Mouse (Mus musculus) brain, adult 2 months (tissue): ENCODE measurements around the gene Gm3278.
"Not testable (repeated sequence)": the region's sequence is repeated elsewhere in the genome, so short reads cannot be mapped to it uniquely, and the experiment has no call there.

Source experiments
- DNase-seq: peaks from one replicate; pipeline ENCODE4 v3.0.0; 2011; ENCODE audit warnings: low read depth, low spot score

The Gm3278 gene

DNA sequence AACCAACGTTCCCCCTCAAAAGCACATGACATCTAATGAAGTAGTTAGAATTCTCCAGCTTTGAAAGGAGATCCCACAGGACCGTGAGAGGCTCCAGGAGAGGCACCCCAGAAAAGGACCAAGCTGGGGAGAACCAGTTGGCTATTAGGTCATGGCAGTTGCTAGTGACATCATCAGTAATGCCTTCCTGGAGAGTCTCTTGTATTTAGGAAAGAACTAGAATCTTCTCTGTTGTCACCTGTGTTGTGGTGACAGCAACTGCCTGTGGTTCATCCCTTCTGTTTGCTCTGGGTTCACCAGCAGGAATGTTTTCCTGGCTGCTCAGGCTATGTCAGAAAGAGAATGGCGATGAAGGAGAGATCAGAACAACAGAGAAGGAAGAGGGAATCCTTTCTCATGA is at the start of gene Gm3278:
Gene Gm3278, plus strand, starts transcription at position 301 of the 400 bp plus-strand sequence.
- DNase-seq: not testable (repeated sequence)

DNA sequence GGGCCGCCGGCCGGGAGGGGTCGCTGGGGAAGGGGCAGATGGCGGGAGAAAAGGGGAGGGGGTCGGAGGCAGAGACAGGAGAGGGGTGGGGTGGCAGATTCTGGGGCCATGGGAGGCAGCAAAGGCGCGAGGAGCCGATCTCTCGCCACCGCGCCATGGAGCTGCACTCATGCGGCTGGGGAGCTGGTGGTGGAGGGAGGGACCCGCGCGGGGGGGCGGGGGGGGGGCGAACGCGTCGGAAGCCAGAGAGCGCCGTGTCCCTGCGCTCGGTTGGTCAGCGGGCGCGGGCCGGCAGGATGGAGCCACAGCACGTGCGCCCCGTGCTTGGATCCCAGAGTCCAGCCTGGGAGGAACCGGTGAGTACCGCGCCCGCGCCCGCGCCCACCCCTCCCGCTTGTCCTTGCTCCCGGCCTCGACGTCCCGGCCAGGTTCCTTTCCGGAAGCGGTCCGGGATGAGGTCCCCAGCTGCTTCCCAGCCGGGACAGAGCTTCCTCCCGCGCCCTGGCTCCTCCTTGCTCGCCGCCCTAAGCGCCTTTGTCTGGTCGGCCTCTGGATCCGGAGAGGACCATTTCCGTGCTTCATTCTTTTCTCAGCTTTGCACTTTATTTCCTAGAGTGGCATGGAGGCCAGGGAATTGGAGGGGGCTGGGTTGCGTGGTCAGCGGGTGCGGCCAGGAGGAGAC is 36.8 kb upstream of the Gm3278 start, which contains the start of gene Gm3264:
Gene Gm3264, plus strand, starts transcription at position 278 of the 682 bp plus-strand sequence.
- DNase-seq: peak; percentile 5
